Comparison of ENCODE assay signal across 8 mouse cellular contexts in genomic region chr5:36593176-36593575, GRCm38 (mm10). TPM values are rescaled to one million over a fixed set of nuclear protein-coding genes. Genes with fewer than 3 reads are reported as not detected.
DNase-seq lines count a peak whose midpoint lies in the region; ATAC-seq and TF ChIP-seq lines count a peak whose summit lies in the region.

Tbc1d14 (minus strand) TSS chr5:36593276.

- no peak for TF ChIP-seq EP300 in MEL (IDR thresholded peaks at IDR 0.05; ENCODE audit: low read depth in 1 of 2, low read length in 2 of 2)

- no peaks in the 10 kb centered on the region for H3K79me2 ChIP-seq in MEL (ENCODE audit: control insufficient read depth, insufficient read depth, low read length, poor library complexity)

- TF ChIP-seq CTCF in MEL (IDR thresholded peaks at IDR 0.05 in 2 of 3, conservative IDR thresholded peaks at IDR 0.05 in 1 of 3; ENCODE audit: control insufficient read depth in 1 of 3, insufficient read depth in 1 of 3, low read depth in 2 of 3, low read length in 3 of 3, poor library complexity in 1 of 3, severe bottlenecking in 1 of 3), result no peak

- no peaks in the 10 kb centered on the region for H3K4me1 ChIP-seq in kidney, embryonic 14.5 days (ENCODE audit: control insufficient read depth, insufficient read depth, low read length)
- peaks cover 0 to 29% of the 10 kb centered on the region in 2 experiments for H3K4me1 ChIP-seq in MEL (ENCODE audit: control insufficient read depth in 1 of 2, insufficient read depth in 2 of 2, low read length in 2 of 2)
- no peaks in the 10 kb centered on the region for H3K4me1 ChIP-seq in forebrain, embryonic 15.5 days
- no peaks in the 10 kb centered on the region for H3K4me1 ChIP-seq in hindbrain, embryonic 15.5 days (replicated peaks)
- H3K4me1 ChIP-seq in midbrain, embryonic 13.5 days (replicated peaks), result 0 out of 2 replicates have a peak, but pooled peaks cover 1% of the 10 kb centered on the region

- WGBS in kidney, embryonic 14.5 days, result 84% methylated on average over 5 of the region's 5 CpGs
- WGBS in forebrain, embryonic 15.5 days, result 89% methylated on average over 5 of the region's 5 CpGs
- WGBS in hindbrain, embryonic 15.5 days, result 91% methylated on average over 5 of the region's 5 CpGs
- 89% methylated on average over 5 of the region's 5 CpGs for WGBS in midbrain, embryonic 13.5 days

- no peak for DNase-seq in kidney, postnatal 10 days
- no peak for DNase-seq in MEL (ENCODE audit: low read depth, low spot score)
- no peak for DNase-seq in embryo, embryonic 11 days
- no peak for DNase-seq in embryo, embryonic 10.5 days (ENCODE audit: low spot score)

- H3K27me3 ChIP-seq in kidney, embryonic 14.5 days (ENCODE audit: control insufficient read depth, insufficient read depth, low read length), result no peaks in the 10 kb centered on the region
- peaks cover 0 to 1% of the 10 kb centered on the region in 2 experiments; a peak in 2 of 4 replicates for H3K27me3 ChIP-seq in MEL (ENCODE audit: control insufficient read depth in 1 of 2, insufficient read depth in 2 of 2, low read length in 2 of 2)
- no peaks in the 10 kb centered on the region for H3K27me3 ChIP-seq in forebrain, embryonic 15.5 days
- H3K27me3 ChIP-seq in hindbrain, embryonic 15.5 days, result no peaks in the 10 kb centered on the region
- H3K27me3 ChIP-seq in midbrain, embryonic 13.5 days, result no peaks in the 10 kb centered on the region

- TF ChIP-seq RAD21 in MEL (IDR thresholded peaks at IDR 0.05; ENCODE audit: low read depth, low read length), result no peak

- H3K9me3 ChIP-seq in kidney, embryonic 14.5 days (ENCODE audit: control insufficient read depth, low read length), result no peaks in the 10 kb centered on the region
- H3K9me3 ChIP-seq in MEL (replicated peaks; ENCODE audit: insufficient read depth, low read length), result no peaks in the 10 kb centered on the region
- no peaks in the 10 kb centered on the region for H3K9me3 ChIP-seq in forebrain, embryonic 15.5 days
- H3K9me3 ChIP-seq in hindbrain, embryonic 15.5 days, result no peaks in the 10 kb centered on the region
- no peaks in the 10 kb centered on the region for H3K9me3 ChIP-seq in midbrain, embryonic 13.5 days

- no peak for ATAC-seq in kidney, embryonic 14.5 days (ENCODE audit: low FRiP score, low TSS enrichment)
- ATAC-seq in forebrain, embryonic 15.5 days (replicated peaks), result no peak
- ATAC-seq in hindbrain, embryonic 15.5 days (ENCODE audit: low FRiP score, low read depth), result no peak
- no peak for ATAC-seq in midbrain, embryonic 13.5 days

- no peak for TF ChIP-seq POLR2A in MEL (IDR thresholded peaks at IDR 0.05; ENCODE audit: control insufficient read depth in 1 of 2, insufficient read depth in 1 of 2, low read depth in 1 of 2, low read length in 2 of 2, poor library complexity in 1 of 2)

- H3K4me3 ChIP-seq in kidney, embryonic 14.5 days (ENCODE audit: low read length), result no peak within 1 kb of the TSS
- H3K4me3 ChIP-seq in MEL (ENCODE audit: control insufficient read depth in 1 of 2, insufficient read depth in 1 of 2, low read depth in 2 of 2, low read length in 2 of 2), result no peak within 1 kb of the TSS
- H3K4me3 ChIP-seq in forebrain, embryonic 15.5 days, result no peak within 1 kb of the TSS
- no peak within 1 kb of the TSS for H3K4me3 ChIP-seq in hindbrain, embryonic 15.5 days
- no peak within 1 kb of the TSS for H3K4me3 ChIP-seq in midbrain, embryonic 13.5 days (replicated peaks)

- no peak within 1 kb of the TSS for H3K4me2 ChIP-seq in kidney, embryonic 14.5 days (replicated peaks; ENCODE audit: low read depth, low read length)
- no peak within 1 kb of the TSS for H3K4me2 ChIP-seq in forebrain, embryonic 15.5 days (replicated peaks)
- no peak within 1 kb of the TSS for H3K4me2 ChIP-seq in hindbrain, embryonic 15.5 days
- H3K4me2 ChIP-seq in midbrain, embryonic 13.5 days (replicated peaks), result no peak within 1 kb of the TSS

- H3K9ac ChIP-seq in kidney, embryonic 14.5 days (ENCODE audit: low read depth, low read length), result no peak within 1 kb of the TSS
- no peak within 1 kb of the TSS for H3K9ac ChIP-seq in MEL (ENCODE audit: control insufficient read depth, low read depth, low read length, poor library complexity, severe bottlenecking)
- no peak within 1 kb of the TSS for H3K9ac ChIP-seq in forebrain, embryonic 15.5 days (replicated peaks)
- no peak within 1 kb of the TSS for H3K9ac ChIP-seq in hindbrain, embryonic 15.5 days
- H3K9ac ChIP-seq in midbrain, embryonic 13.5 days (replicated peaks), result no peak within 1 kb of the TSS

- H3K27ac ChIP-seq in kidney, embryonic 14.5 days (ENCODE audit: low read depth, low read length), result no peak within 1 kb of the TSS
- H3K27ac ChIP-seq in MEL (ENCODE audit: control insufficient read depth, low read depth, low read length), result no peak within 1 kb of the TSS
- no peak within 1 kb of the TSS for H3K27ac ChIP-seq in forebrain, embryonic 15.5 days (replicated peaks)
- H3K27ac ChIP-seq in hindbrain, embryonic 15.5 days (replicated peaks), result no peak within 1 kb of the TSS
- H3K27ac ChIP-seq in midbrain, embryonic 13.5 days, result no peak within 1 kb of the TSS

- H3K36me3 ChIP-seq in kidney, embryonic 14.5 days (ENCODE audit: control insufficient read depth, insufficient read depth, low read length), result no peaks in the 10 kb centered on the region
- peaks cover 0 to 22% of the 10 kb centered on the region in 2 experiments; a peak in 2 of 4 replicates for H3K36me3 ChIP-seq in MEL (ENCODE audit: control insufficient read depth in 1 of 2, insufficient read depth in 2 of 2, low read length in 2 of 2)
- no peaks in the 10 kb centered on the region for H3K36me3 ChIP-seq in forebrain, embryonic 15.5 days
- H3K36me3 ChIP-seq in hindbrain, embryonic 15.5 days, result no peaks in the 10 kb centered on the region
- H3K36me3 ChIP-seq in midbrain, embryonic 13.5 days, result no peaks in the 10 kb centered on the region

TF ChIP-seq in MEL, 35 proteins besides CTCF, POLR2A, EP300 and RAD21:
- TF ChIP-seq E2F4 (IDR thresholded peaks at IDR 0.05; ENCODE audit: borderline replicate concordance, low read depth, low read length) (no peak), JUND (IDR thresholded peaks at IDR 0.05; ENCODE audit: low read depth, low read length) (no peak), MYC (IDR thresholded peaks at IDR 0.05; ENCODE audit: low read depth, low read length) (no peak), SMC3 (IDR thresholded peaks at IDR 0.05; ENCODE audit: low read depth, low read length) (no peak), SIN3A (IDR thresholded peaks at IDR 0.05; ENCODE audit: low read length) (no peak), GATA1 (IDR thresholded peaks at IDR 0.05; ENCODE audit: low read depth, low read length) (no peak), BHLHE40 (IDR thresholded peaks at IDR 0.05; ENCODE audit: borderline replicate concordance, low read depth, low read length) (no peak), USF1 (IDR thresholded peaks at IDR 0.05; ENCODE audit: low read depth, low read length) (no peak), ETS1 (IDR thresholded peaks at IDR 0.05; ENCODE audit: low read depth, low read length) (no peak), CHD2 (IDR thresholded peaks at IDR 0.05; ENCODE audit: low read length) (no peak), HCFC1 (IDR thresholded peaks at IDR 0.05; ENCODE audit: low read depth, low read length) (no peak), POLR2AphosphoS2 (IDR thresholded peaks at IDR 0.05; ENCODE audit: low read length) (no peak), TAL1 (IDR thresholded peaks at IDR 0.05; ENCODE audit: low read length) (no peak)
TF ChIP-seq in MEL: peak in this region for 0.

RNA-seq across cellular contexts. Expression of gene Tbc1d14, which starts in this region (rescaled TPM):
- polyA plus RNA-seq in kidney, embryonic 14.5 days (2014; fragmentation: Nextera tagmentation; extraction: Ambion mirVana), result 27.7 and 49.9 TPM in 2 replicates
- 7.3 and 9.6 TPM in 2 replicates for total RNA-seq in MEL (2012; rRNA removed)
- polyA plus RNA-seq in MEL (2012; ENCODE audit: insufficient read depth in 1 of 2, insufficient read length in 2 of 2, low read depth in 1 of 2, low replicate concordance in 2 of 2, missing spikeins in 1 of 2), result 10 to 100 TPM in 1 of 2 experiments, not detected in 1; 35.6 TPM
- 101 and 104 TPM in 2 replicates for polyA plus RNA-seq in forebrain, embryonic 15.5 days (2015; fragmentation: Nextera tagmentation; extraction: Ambion mirVana)
- polyA plus RNA-seq in hindbrain, embryonic 15.5 days (2015; fragmentation: Nextera tagmentation; extraction: Ambion mirVana), result 63.1 and 67.5 TPM in 2 replicates
- 59.7 and 60.0 TPM in 2 replicates for polyA plus RNA-seq in midbrain, embryonic 13.5 days (2015; fragmentation: Nextera tagmentation; extraction: Ambion mirVana)
